Mouse (Mus musculus) ovary, adult 2 months (tissue): Measurements from ENCODE around the gene Slc35e2. TPM values are rescaled to one million over a fixed set of nuclear protein-coding genes. Genes with fewer than 3 reads are reported as not detected.

Experiments
- polyA plus RNA-seq: library from polyadenylated mRNA; depleted of rRNA; stranded (reverse); fragments of >200 nt; gene quantifications from 2 replicates; pipeline ENCODE4 v1.2.3, GENCODE M21; 2012; rRNA removed

Slc35e2 gene
- polyA plus RNA-seq: 10.1 and 12.7 TPM in 2 replicates

DNA sequence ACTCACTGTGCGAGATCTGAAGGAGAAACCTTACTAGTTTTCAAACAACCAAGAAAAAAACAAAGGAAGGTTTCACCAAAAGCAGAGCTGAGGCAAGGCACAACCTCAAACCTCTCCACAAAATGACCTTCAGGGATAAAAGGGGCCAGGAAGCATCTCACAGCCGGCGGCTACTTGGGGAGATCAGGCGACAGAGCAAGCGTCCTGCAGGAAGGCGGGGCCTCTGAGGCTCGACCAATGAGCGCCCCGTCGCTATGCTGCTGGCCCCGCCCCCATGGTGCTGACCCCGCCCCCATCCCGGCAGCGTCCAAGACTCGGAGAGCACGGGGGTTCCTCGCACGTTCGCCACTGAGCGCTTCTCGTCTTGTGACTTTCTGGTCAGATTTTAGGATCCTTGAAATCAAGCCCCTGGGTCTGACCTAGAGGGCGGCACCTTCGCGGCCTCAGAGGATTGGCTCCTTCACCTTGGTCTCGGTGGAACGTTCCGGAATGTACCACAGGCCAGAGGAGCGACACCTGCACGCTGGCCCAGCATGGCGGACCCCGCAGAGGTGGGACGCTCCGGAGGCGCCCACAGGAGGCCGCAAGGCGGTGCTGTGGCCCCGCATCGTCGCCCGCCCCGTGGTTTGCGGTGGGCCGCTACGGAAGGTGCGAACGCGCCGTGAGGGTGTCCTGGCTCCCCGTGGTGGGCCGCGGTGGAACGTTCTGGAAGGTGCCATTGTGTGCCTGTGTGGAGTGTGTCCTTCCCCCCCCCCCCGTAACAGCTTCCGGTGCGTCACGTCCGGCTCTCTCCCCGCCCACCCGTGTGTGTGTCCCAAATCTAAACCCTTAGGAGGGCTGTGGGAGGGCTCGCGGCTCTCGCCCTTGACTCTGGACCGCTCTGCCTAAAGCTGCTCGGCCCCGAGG lies at the start of gene Slc35e2:
TSS of gene Slc35e2 (plus strand) at position 326 of the 906 bp plus-strand sequence.

DNA sequence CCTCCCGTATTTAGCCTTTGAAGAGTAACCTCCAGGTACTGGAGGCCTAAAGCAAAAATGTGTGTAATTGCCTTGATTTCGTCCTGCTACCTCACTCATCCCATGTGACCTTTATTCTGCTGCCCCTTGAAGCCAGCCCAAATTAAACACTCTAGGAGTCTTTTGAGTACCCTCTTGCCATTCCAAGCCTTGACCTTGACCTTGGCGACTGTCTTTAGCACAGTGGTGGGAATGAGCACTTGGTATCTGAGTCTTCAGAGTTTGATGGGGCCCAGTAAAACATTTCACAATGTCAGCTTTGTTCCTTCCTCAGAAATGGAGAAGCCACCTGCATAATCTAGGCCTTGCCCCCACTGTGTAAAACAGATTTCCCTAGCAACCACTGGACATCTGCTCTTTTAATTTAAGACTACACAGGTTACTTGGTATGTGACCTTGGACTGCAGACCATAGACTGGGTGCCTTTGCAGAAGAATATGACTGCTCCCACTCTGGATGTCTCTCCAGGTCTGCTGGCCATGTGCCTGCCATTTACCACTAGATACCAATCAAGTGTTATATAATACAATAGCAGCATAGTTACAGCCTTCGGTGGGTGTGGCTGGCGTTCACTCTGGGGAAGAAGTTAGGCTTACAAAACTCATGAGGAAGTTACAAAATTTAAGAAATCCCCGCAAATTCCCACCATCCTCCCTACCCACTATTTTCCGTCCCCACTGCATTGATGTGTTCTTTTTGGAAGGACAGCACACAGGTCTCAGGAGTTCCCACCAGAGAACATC lies 39.4 kb upstream of the Slc35e2 start, which contains the start of gene Nadk:
TSS of gene Nadk (plus strand) at position 718 of the 782 bp plus-strand sequence.

DNA sequence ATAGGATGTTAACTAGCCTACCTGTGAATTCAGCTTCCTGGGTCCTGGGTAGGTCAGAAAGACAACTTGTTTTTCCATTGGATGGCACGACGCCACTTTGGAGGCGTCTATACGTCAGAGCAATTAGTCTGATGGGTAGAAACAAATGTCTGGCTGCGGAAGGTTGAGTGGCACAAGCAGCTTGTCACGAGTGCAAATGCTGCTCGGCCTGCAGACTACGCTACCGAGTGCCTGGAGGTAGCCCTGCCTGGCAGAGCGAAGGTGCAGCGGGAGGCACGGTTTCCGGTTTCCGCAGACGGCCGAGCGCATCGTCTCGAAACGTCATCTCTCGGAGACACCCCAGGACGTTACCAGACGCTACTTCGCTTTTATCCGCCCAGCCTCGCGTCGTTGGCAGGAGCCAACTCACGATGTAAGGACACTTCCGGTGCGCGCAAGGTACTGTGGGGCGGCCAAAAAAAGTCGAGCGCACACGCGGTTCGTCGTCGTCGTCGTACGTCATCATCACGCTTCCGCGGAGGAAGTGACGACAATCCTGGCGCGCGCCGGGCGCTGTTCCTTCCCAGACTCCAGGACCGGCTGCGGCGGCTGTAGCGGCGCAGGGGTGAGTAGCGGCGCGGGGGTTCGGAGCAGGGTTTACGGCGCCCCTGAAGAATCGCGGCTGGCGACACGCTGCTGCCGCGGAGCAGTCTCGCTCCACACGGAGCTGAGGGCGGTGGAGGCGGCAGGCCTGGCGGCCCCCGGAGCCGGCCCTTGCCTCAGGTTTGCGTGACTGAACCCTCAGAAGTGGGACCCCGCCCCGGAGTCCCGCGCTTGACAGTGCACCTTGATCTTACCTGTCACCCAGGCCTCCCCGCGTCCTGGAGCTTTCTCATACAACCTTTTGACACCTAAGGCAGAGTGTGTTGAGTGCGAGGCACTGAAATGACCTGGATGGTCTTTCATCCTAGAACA lies 23.4 kb downstream of the Slc35e2 start, which contains the start of gene Cdk11b:
TSS of gene Cdk11b (plus strand) at position 517 of the 954 bp plus-strand sequence.

DNA sequence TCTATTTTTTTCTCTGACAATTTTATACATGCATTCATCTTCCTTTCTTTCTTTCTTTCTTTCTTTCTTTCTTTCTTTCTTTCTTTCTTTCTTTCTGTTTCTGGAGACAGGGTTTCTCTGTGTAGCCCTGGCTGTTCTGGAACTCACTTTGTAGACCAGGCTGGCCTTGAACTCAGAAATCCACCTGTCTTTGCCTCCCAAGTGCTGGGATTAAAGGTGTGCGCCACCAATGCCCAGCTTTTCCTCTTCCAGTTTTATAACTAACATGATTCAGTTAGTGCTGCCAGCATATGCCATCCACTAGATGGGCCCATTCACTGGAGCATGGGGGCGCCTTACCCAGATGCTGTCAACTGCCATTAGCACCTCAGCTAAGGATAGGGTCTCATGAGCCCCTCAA lies 44.1 kb downstream of the Slc35e2 start, which contains the start of gene Gm10563:
TSS of gene Gm10563 (minus strand) at position 101 of the 400 bp plus-strand sequence.

DNA sequence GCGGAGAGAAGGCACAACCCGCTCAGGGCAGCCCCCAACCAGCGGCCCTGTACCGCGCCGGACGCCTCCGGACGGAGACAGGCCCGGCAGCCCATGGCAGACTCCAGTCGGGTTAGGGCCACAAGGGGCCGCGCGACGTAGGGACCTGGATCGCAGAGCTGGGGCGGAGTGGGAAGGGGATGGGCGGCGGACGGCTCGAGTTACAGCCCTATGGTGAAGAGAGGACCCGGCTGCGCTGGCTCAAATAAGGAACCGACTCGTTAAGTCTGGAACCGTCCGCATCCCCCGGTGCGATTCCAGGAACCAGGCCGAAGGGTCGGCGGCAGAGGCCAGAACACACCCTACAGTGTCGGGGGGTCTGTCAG lies 51.9 kb downstream of the Slc35e2 start, which contains the start of gene Mmp23:
TSS of gene Mmp23 (minus strand) at position 299 of the 365 bp plus-strand sequence.

DNA sequence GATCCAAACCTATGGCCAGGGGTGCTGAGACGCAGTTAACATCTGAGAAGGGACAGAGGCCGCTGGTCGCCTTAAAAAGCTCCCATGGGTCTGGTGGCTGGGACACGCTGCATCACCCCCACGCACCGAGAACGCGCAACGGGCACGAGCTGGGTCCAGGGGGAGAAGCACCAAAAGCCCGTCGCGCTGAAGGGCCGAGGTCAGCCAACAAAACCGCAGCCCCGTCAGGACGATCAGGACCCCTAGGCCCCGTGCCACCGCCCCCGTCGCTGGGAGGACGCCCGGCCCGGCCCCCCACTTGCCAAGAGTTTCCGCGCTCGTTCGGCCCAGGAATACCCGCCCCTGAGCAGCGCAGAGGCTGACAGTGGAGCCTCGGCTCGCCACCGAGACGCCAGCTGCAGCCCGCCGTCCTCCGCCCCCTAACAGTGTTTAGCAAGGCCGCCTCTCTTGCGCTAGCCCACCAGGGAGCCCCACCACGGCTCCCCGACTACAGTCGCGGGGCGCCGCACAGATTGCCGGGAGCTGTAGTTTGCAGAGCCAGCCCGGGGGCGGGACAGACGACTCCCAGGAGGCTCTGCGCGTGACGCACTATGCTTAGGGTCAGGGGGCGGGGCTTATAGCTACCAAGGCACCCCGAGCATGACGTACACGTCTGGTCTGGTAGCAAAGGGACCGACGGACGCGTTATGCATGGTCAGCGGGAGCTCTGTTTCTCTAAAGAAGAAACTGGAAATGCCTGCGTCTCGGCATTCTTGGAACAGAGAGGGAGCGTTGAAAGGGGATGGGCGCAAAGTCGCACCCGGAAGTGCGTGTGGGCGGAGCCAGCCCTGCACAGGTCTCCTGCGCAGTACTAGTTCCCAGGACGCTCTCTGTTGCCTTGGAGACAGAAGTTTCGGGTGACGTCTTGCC lies 67.7 kb downstream of the Slc35e2 start, which contains the start of gene Mib2:
TSS of gene Mib2 (minus strand) at position 510 of the 909 bp plus-strand sequence.

Other genes starting within 250 kb of the Slc35e2 start
- gene Prkcz, start 240.1 kb upstream of the Slc35e2 start, polyA plus RNA-seq: 9.5 and 12.1 TPM in 2 replicates
- 0.38 and 1.6 TPM in 2 replicates for gene Gabrd, start 203.3 kb upstream of the Slc35e2 start, polyA plus RNA-seq
- 6.1 and 8.0 TPM in 2 replicates for gene Cfap74, start 192.2 kb upstream of the Slc35e2 start, polyA plus RNA-seq
- 24.6 and 32.7 TPM in 2 replicates for gene Tmem52, start 132.3 kb upstream of the Slc35e2 start, polyA plus RNA-seq
- 767 and 998 TPM in 2 replicates for gene Gnb1, start 110.1 kb upstream of the Slc35e2 start, polyA plus RNA-seq
- 159 and 161 TPM in 2 replicates for gene Nadk, start 39.0 kb upstream of the Slc35e2 start, polyA plus RNA-seq
- gene Cdk11b, start 23.4 kb downstream of the Slc35e2 start, polyA plus RNA-seq: 14.6 and 18.3 TPM in 2 replicates
- not detected in 2 replicates for gene Gm10563, start 44.0 kb downstream of the Slc35e2 start, polyA plus RNA-seq
- 270 and 504 TPM in 2 replicates for gene Mmp23, start 52.0 kb downstream of the Slc35e2 start, polyA plus RNA-seq
- 183 and 185 TPM in 2 replicates for gene Mib2, start 67.8 kb downstream of the Slc35e2 start, polyA plus RNA-seq
- 119 and 120 TPM in 2 replicates for gene Fndc10, start 92.9 kb downstream of the Slc35e2 start, polyA plus RNA-seq
- 155 and 186 TPM in 2 replicates for gene Ssu72, start 103.4 kb downstream of the Slc35e2 start, polyA plus RNA-seq
- gene Tmem240, start 133.4 kb downstream of the Slc35e2 start, polyA plus RNA-seq: 4.8 and 6.1 TPM in 2 replicates
- gene Atad3a, start 159.7 kb downstream of the Slc35e2 start, polyA plus RNA-seq: 164 and 228 TPM in 2 replicates
- gene Vwa1, start 173.3 kb downstream of the Slc35e2 start, polyA plus RNA-seq: 38.0 and 45.5 TPM in 2 replicates
- gene Tmem88b, start 184.5 kb downstream of the Slc35e2 start, polyA plus RNA-seq: 0.81 and 0.84 TPM in 2 replicates
- 7.0 and 7.3 TPM in 2 replicates for gene Ankrd65, start 189.0 kb downstream of the Slc35e2 start, polyA plus RNA-seq
- gene Mrpl20, start 201.5 kb downstream of the Slc35e2 start, polyA plus RNA-seq: 47.9 and 50.3 TPM in 2 replicates
- 79.1 and 80.1 TPM in 2 replicates for gene Ccnl2, start 211.1 kb downstream of the Slc35e2 start, polyA plus RNA-seq
- gene Aurkaip1, start 229.9 kb downstream of the Slc35e2 start, polyA plus RNA-seq: 206 and 229 TPM in 2 replicates
- gene Mxra8, start 238.3 kb downstream of the Slc35e2 start, polyA plus RNA-seq: 550 and 561 TPM in 2 replicates
- gene Dvl1, start 246.0 kb downstream of the Slc35e2 start, polyA plus RNA-seq: 237 and 243 TPM in 2 replicates